Mouse (Mus musculus) forebrain, embryonic 11.5 days (tissue): ENCODE measurements around the gene Dusp28. TPM values are rescaled to one million over a fixed set of nuclear protein-coding genes. Genes with fewer than 3 reads are reported as not detected.

Experiments
- ATAC-seq: fragments of 200-750 bp; cut with Nextera tagmentation; replicated peaks from 2 replicates; pipeline ENCODE4 v1.8.0; 2017; ENCODE audit warnings: moderate TSS enrichment; ENCODE audit not compliant: low FRiP score
- DNase-seq: peaks from one replicate; pipeline ENCODE4 v3.0.0-alpha.2; 2017; ENCODE audit warnings: low spot score
- H3K27ac ChIP-seq: fragments of 300-500 bp; sonication (generic); 2 replicates; pipeline ENCODE4 v1.5.1; 2014; ENCODE audit warnings: low read depth, low read length
- H3K27me3 ChIP-seq: fragments of 300-500 bp; sonication (generic); 2 replicates; pipeline ENCODE4 v1.6.1; 2014; ENCODE audit warnings: mild to moderate bottlenecking, low read length, mixed read lengths; ENCODE audit not compliant: control insufficient read depth, insufficient read depth
- H3K36me3 ChIP-seq: fragments of 300-500 bp; sonication (generic); 2 replicates; pipeline ENCODE4 v1.6.1; 2014; ENCODE audit warnings: mild to moderate bottlenecking, low read length, moderate library complexity, mixed read lengths; ENCODE audit not compliant: control insufficient read depth, insufficient read depth
- H3K4me1 ChIP-seq: fragments of 300-500 bp; sonication (generic); replicated peaks from 2 replicates; pipeline ENCODE4 v1.6.1; 2014; ENCODE audit warnings: low read length, mixed read lengths; ENCODE audit not compliant: control insufficient read depth, insufficient read depth
- H3K4me2 ChIP-seq: fragments of 300-500 bp; sonication (generic); 2 replicates; pipeline ENCODE4 v1.6.1; 2014; ENCODE audit warnings: low read depth, mild to moderate bottlenecking, low read length, moderate library complexity, mixed read lengths; ENCODE audit not compliant: severe bottlenecking
- H3K4me3 ChIP-seq: fragments of 300-500 bp; sonication (generic); 2 replicates; pipeline ENCODE4 v1.5.1; 2014; ENCODE audit warnings: low read depth, low read length
- H3K9ac ChIP-seq: fragments of 300-500 bp; sonication (generic); 2 replicates; pipeline ENCODE4 v1.6.1; 2014; ENCODE audit warnings: low read length
- H3K9me3 ChIP-seq: fragments of 300-500 bp; sonication (generic); 2 replicates; pipeline ENCODE4 v1.6.1; 2016; ENCODE audit warnings: low read length, mixed read lengths; ENCODE audit not compliant: control insufficient read depth
- WGBS: fragments of 180-500 bp; shearing (Covaris S2); extraction: QIAGEN DNeasy Blood & Tissue Kit; methylation state at CpG from one replicate; pipeline ENCODE4 v1.1.7; 2014; 5-methylcytosine and 5-hydroxymethylcytosine counted together
- polyA plus RNA-seq: library from polyadenylated mRNA; unstranded; fragments of >200 nt; fragmentation: Nextera tagmentation; extraction: Ambion mirVana; gene quantifications from 2 replicates; pipeline ENCODE4 v1.2.1, GENCODE M21; 2014

The Dusp28 gene
- 16.0 and 19.0 TPM in 2 replicates for polyA plus RNA-seq

GRCm38 (mm10) chr1:92906779-92907631 lies at the start of gene Dusp28:
Gene Dusp28, plus strand, starts transcription at chr1:92906981.
- Histone ChIP-seq H3K4me3 (peak within 1 kb of the TSS; percentile 71), H3K4me2 (peak within 1 kb of the TSS; percentile 81), H3K27me3 (no peaks in the 10 kb centered on the region), H3K4me1 (peaks cover 22% of the 10 kb centered on the region), H3K27ac (peak within 1 kb of the TSS; percentile 62), H3K9ac (peak within 1 kb of the TSS; percentile 75), H3K36me3 (no peaks in the 10 kb centered on the region), H3K9me3 (no peaks in the 10 kb centered on the region)
- under 1% methylated on average over 81 of the region's 81 CpGs for WGBS
- peak; percentile 86 for ATAC-seq
- peak; percentile 93 for DNase-seq

- peaks cover 12% of the 10 kb centered on the region; the same call in 1 of the 2 replicates for H3K36me3 ChIP-seq
- no peak for ATAC-seq
- H3K27ac ChIP-seq, result no peak overlapping the region
- H3K27me3 ChIP-seq, result no peaks in the 10 kb centered on the region
- H3K4me1 ChIP-seq, result 0 out of 2 replicates have a peak, but pooled peaks cover 6% of the 10 kb centered on the region
- WGBS, result 77% methylated on average over 6 of the region's 6 CpGs
- no peak overlapping the region for H3K9ac ChIP-seq
- DNase-seq, result no peak
- no peaks in the 10 kb centered on the region for H3K9me3 ChIP-seq
- H3K4me3 ChIP-seq, result no peak overlapping the region
- H3K4me2 ChIP-seq, result no peak overlapping the region
Observed at GRCm38 (mm10) chr1:92861503-92861902, 45.3 kb upstream of the Dusp28 start.

GRCm38 (mm10) chr1:92863268-92863667 lies 43.5 kb upstream of the Dusp28 start:
- 84% methylated on average over 4 of the region's 4 CpGs for WGBS
- no peak overlapping the region for H3K27ac ChIP-seq
- H3K27me3 ChIP-seq, result no peaks in the 10 kb centered on the region
- no peak overlapping the region for H3K4me2 ChIP-seq
- no peak overlapping the region for H3K4me3 ChIP-seq
- no peak for DNase-seq
- H3K9ac ChIP-seq, result no peak overlapping the region
- H3K9me3 ChIP-seq, result no peaks in the 10 kb centered on the region
- no peak for ATAC-seq
- peaks cover 4% of the 10 kb centered on the region; the same call in 1 of the 2 replicates for H3K36me3 ChIP-seq
- H3K4me1 ChIP-seq, result 0 out of 2 replicates have a peak, but pooled peaks cover 6% of the 10 kb centered on the region

GRCm38 (mm10) chr1:92866170-92866569 lies 40.6 kb upstream of the Dusp28 start:
- Histone ChIP-seq H3K27ac (no peak overlapping the region), H3K4me2 (no peak overlapping the region), H3K4me3 (no peak overlapping the region), H3K36me3 (no peaks in the 10 kb centered on the region), H3K4me1 (0 out of 2 replicates have a peak, but pooled peaks cover 2% of the 10 kb centered on the region), H3K9me3 (no peaks in the 10 kb centered on the region), H3K27me3 (no peaks in the 10 kb centered on the region), H3K9ac (no peak overlapping the region)
- DNase-seq, result no peak
- no peak for ATAC-seq
- WGBS, result 66% methylated on average over 2 of the region's 2 CpGs

GRCm38 (mm10) chr1:92869985-92870384 lies 36.8 kb upstream of the Dusp28 start:
- no peaks in the 10 kb centered on the region for H3K27me3 ChIP-seq
- H3K4me3 ChIP-seq, result no peak overlapping the region
- 80% methylated on average over 2 of the region's 2 CpGs for WGBS
- no peak overlapping the region for H3K9ac ChIP-seq
- ATAC-seq, result no peak
- H3K9me3 ChIP-seq, result no peaks in the 10 kb centered on the region
- H3K27ac ChIP-seq, result no peak overlapping the region
- no peak for DNase-seq
- H3K4me2 ChIP-seq, result no peak overlapping the region
- 0 out of 2 replicates have a peak, but pooled peaks cover 2% of the 10 kb centered on the region for H3K4me1 ChIP-seq
- H3K36me3 ChIP-seq, result no peaks in the 10 kb centered on the region

- WGBS, result 86% methylated on average over 7 of the region's 7 CpGs
- H3K27me3 ChIP-seq, result no peaks in the 10 kb centered on the region
- ATAC-seq, result no peak
- DNase-seq, result no peak
- H3K36me3 ChIP-seq, result no peaks in the 10 kb centered on the region
- H3K4me1 ChIP-seq, result no peaks in the 10 kb centered on the region
- no peak overlapping the region for H3K9ac ChIP-seq
- no peak overlapping the region for H3K27ac ChIP-seq
- H3K4me2 ChIP-seq, result no peak overlapping the region
- H3K9me3 ChIP-seq, result no peaks in the 10 kb centered on the region
- no peak overlapping the region for H3K4me3 ChIP-seq
Observed at GRCm38 (mm10) chr1:92872666-92873065, 34.1 kb upstream of the Dusp28 start.

- no peaks in the 10 kb centered on the region for H3K9me3 ChIP-seq
- H3K36me3 ChIP-seq, result no peaks in the 10 kb centered on the region
- H3K4me2 ChIP-seq, result no peak overlapping the region
- H3K27ac ChIP-seq, result no peak overlapping the region
- H3K4me3 ChIP-seq, result no peak overlapping the region
- H3K27me3 ChIP-seq, result no peaks in the 10 kb centered on the region
- H3K4me1 ChIP-seq, result no peaks in the 10 kb centered on the region
- H3K9ac ChIP-seq, result no peak overlapping the region
- 61% methylated on average over 3 of the region's 3 CpGs for WGBS
- ATAC-seq, result no peak
- no peak for DNase-seq
Observed at GRCm38 (mm10) chr1:92874011-92874410, 32.8 kb upstream of the Dusp28 start.

- no peak overlapping the region for H3K9ac ChIP-seq
- no peaks in the 10 kb centered on the region for H3K27me3 ChIP-seq
- no peak overlapping the region for H3K27ac ChIP-seq
- DNase-seq (no peak), ATAC-seq (no peak)
- 84% methylated on average over 8 of the region's 8 CpGs for WGBS
- H3K4me2 ChIP-seq, result no peak overlapping the region
- no peaks in the 10 kb centered on the region for H3K4me1 ChIP-seq
- no peak overlapping the region for H3K4me3 ChIP-seq
- H3K36me3 ChIP-seq, result no peaks in the 10 kb centered on the region
- H3K9me3 ChIP-seq, result no peaks in the 10 kb centered on the region
Observed at GRCm38 (mm10) chr1:92875360-92876111, 31.2 kb upstream of the Dusp28 start.
